Mouse (Mus musculus) megakaryocyte, embryonic 14.5 days (primary cell): ENCODE data around the gene Mia3. TPM values are rescaled to one million over a fixed set of nuclear protein-coding genes. Genes with fewer than 3 reads are reported as not detected.
"Not testable (repeated sequence)": the region's sequence is repeated elsewhere in the genome, so short reads cannot be mapped to it uniquely, and the experiment has no call there.

Experiments
- H3K27me3 ChIP-seq: replicated peaks from 2 replicates; pipeline ENCODE3; 2012; ENCODE audit warnings: inconsistent platforms
- H3K36me3 ChIP-seq: replicated peaks from 2 replicates; pipeline ENCODE3; 2012; ENCODE audit warnings: low read length, inconsistent platforms, mixed read lengths
- H3K4me1 ChIP-seq: 2 replicates; pipeline ENCODE4 v1.6.1; 2012; ENCODE audit warnings: inconsistent platforms
- H3K4me3 ChIP-seq: replicated peaks from 2 replicates; pipeline ENCODE3; 2012; ENCODE audit warnings: moderate library complexity, mild to moderate bottlenecking, inconsistent platforms
- H3K9me3 ChIP-seq: 2 replicates; pipeline ENCODE4 v1.6.1; 2012; ENCODE audit warnings: inconsistent platforms
- FLI1 ChIP-seq: IDR thresholded peaks from 2 replicates; pipeline ENCODE4 v1.6.1; 2012; ENCODE audit warnings: low read length, inconsistent platforms, mixed read lengths
- GATA1 ChIP-seq: IDR thresholded peaks from 3 replicates; pipeline ENCODE4 v1.6.1; 2012; ENCODE audit warnings: mixed read lengths, low read length, inconsistent platforms, borderline replicate concordance
- polyA plus RNA-seq: library from polyadenylated mRNA; stranded (reverse); fragments of >175 nt; gene quantifications from 2 replicates; pipeline ENCODE4 v1.2.3, GENCODE M21; 2012; ENCODE audit warnings: low replicate concordance; ENCODE audit not compliant: insufficient read depth

Mia3 gene
- polyA plus RNA-seq, 1 experiment: 26.1 TPM

GRCm38 (mm10) chr1:183345817-183346195 lies 23.5 kb downstream of the Mia3 start:
- TF ChIP-seq GATA1 (no peak), FLI1 (no peak)
- Histone ChIP-seq H3K36me3 (peaks cover 53% of the 10 kb centered on the region), H3K4me3 (peak overlapping the region; percentile 99)

DNA sequence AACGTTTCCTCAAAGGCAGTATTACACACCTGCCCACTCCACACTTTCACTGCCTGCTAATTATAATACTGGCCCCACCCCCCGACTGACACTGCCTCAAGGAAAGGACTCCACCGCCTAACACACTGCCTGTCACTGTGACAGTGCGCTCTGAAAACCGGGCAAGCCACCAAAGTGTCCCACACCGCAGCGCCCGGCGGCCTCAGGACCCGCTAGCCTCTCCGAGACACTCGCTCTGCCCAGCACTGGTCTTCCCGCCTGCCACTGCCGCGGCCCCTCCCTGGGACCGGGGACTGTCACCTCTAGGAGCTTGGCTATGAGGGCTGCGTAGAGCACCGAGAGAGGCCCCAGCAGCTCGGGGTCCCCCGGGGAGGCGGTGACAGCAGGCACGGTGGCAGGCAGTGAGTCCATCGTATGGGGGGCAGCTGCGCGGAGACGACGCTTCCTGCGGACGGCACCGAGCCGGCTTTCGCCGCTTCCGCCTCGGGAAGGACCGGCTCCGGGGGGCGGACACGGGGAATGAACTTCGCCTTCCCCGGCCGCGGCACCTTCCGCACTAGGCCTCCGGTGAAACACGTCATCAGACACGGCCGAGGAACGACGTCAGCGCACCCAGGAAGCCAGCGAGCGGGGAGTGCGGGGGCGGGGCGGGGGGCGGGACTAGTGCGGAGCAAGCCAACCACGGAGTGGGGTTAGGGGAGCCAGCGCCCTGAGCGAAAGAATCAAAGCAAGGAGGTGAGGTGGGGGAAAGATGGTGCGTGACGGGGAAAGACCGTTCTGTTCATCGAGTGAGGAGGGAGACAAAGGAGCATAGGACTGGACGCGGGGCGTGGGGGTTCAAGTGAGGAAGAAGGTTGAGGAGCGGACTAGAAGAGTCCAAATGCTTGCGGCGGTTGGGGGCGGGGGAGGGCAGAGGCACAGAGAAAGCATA lies 24.2 kb downstream of the Mia3 start:
- Histone ChIP-seq H3K4me1 (peaks cover 49% of the 10 kb centered on the region), H3K27me3 (no peaks in the 10 kb centered on the region), H3K9me3 (no peaks in the 10 kb centered on the region), H3K36me3 (peaks cover 52% of the 10 kb centered on the region), H3K4me3 (peak overlapping the region; percentile 99)
- TF ChIP-seq GATA1 (no peak), FLI1 (no peak)

More at GRCm38 (mm10) chr1:183345817-183346195, 23.5 kb downstream of the Mia3 start:
- H3K27me3 ChIP-seq: no peaks in the 10 kb centered on the region
- H3K9me3 ChIP-seq: no peaks in the 10 kb centered on the region
- H3K4me1 ChIP-seq: peaks cover 52% of the 10 kb centered on the region

GRCm38 (mm10) chr1:183342902-183343301 lies 26.5 kb downstream of the Mia3 start:
- peak overlapping the region; percentile 50 for H3K4me3 ChIP-seq
- H3K9me3 ChIP-seq, H3K27me3 ChIP-seq: not testable (repeated sequence)
- peaks cover 31% of the 10 kb centered on the region for H3K4me1 ChIP-seq
- peaks cover 58% of the 10 kb centered on the region for H3K36me3 ChIP-seq

- peaks cover 10% of the 10 kb centered on the region for H3K4me1 ChIP-seq
- peaks cover 86% of the 10 kb centered on the region for H3K36me3 ChIP-seq
- TF ChIP-seq GATA1: no peak
- no peak for TF ChIP-seq FLI1
- no peaks in the 10 kb centered on the region for H3K27me3 ChIP-seq
- no peak overlapping the region for H3K4me3 ChIP-seq
- H3K9me3 ChIP-seq: no peaks in the 10 kb centered on the region; the same call in 1 of the 2 replicates
Measured at GRCm38 (mm10) chr1:183327171-183327570, 42.2 kb downstream of the Mia3 start.

GRCm38 (mm10) chr1:183324433-183324832 lies 44.9 kb downstream of the Mia3 start:
- Histone ChIP-seq H3K4me3 (no peak overlapping the region), H3K4me1 (peaks cover 35% of the 10 kb centered on the region), H3K36me3 (peaks cover 80% of the 10 kb centered on the region), H3K9me3 (no peaks in the 10 kb centered on the region), H3K27me3 (no peaks in the 10 kb centered on the region)
- no peak for TF ChIP-seq GATA1
- TF ChIP-seq FLI1: no peak

- Histone ChIP-seq H3K4me3 (no peak overlapping the region), H3K36me3 (peaks cover 80% of the 10 kb centered on the region)
- TF ChIP-seq GATA1 (no peak), FLI1 (no peak)
Measured at GRCm38 (mm10) chr1:183323923-183324322, 45.4 kb downstream of the Mia3 start.

DNA sequence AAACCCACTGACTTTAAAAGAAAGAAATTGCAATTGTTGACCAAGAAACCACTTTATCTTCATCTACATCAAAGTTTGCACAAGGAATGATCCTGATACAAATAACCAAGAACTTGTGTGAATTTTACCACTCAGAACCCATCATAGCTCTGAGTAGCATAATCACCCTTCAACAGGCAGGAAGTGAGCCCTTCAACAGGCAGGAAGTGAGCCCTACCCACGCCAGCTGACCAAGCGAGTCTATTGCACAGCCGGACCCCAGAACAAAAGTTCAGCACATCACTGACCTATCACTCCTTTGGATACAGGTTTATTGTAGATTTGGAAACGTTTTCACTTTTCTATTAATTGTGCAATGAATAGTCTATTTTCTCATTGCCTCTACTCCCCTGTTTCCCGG lies 46.9 kb downstream of the Mia3 start:
- H3K4me3 ChIP-seq, H3K27me3 ChIP-seq, H3K9me3 ChIP-seq: not testable (repeated sequence)
- H3K36me3 ChIP-seq: peaks cover 79% of the 10 kb centered on the region
- H3K4me1 ChIP-seq: peaks cover 40% of the 10 kb centered on the region

More at GRCm38 (mm10) chr1:183323923-183324322, 45.4 kb downstream of the Mia3 start:
- H3K9me3 ChIP-seq: no peaks in the 10 kb centered on the region
- peaks cover 40% of the 10 kb centered on the region for H3K4me1 ChIP-seq
- no peaks in the 10 kb centered on the region for H3K27me3 ChIP-seq

DNA sequence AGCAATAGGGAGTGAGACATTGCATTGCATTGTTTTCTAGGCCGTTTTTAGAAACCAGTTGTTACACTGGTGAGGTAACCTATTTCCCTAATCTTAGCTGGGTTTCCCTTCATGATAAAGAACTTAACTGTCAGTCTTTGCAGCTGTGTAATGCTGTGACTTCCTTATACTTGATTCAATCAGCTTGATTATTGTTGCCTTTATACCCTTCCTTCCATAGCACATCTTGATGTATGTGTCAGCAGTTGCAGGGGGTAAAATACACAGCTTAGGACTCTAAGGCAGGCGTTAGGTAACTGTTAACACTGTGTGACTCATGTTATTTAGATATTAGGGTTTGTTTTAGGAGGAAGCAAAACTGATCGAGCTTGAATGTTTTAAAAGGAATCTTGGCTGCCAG lies 48.6 kb downstream of the Mia3 start:
- Histone ChIP-seq H3K4me3 (no peak overlapping the region), H3K4me1 (peaks cover 40% of the 10 kb centered on the region), H3K27me3 (no peaks in the 10 kb centered on the region), H3K9me3 (no peaks in the 10 kb centered on the region), H3K36me3 (peaks cover 80% of the 10 kb centered on the region)
- TF ChIP-seq GATA1: no peak
- TF ChIP-seq FLI1: no peak

DNA sequence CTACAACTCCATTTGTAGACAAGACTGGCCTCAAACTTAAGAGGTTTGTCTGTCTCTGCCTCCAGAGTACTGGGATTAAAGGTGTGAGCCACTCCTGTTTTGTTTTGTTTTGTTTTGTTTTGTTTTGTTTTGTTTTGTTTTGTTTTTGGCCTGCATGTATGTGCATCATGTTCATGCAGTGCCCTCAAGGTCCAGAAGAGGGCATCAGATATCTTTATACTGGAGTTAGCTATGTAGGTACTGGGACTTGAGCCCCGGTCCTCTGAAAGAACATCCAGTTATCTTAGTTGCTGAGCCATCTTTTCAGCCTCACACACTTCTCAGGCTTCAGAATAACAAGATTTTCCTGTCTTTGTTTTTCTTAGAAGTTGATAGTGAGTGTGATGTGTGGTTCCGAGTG lies 53.6 kb downstream of the Mia3 start:
- Histone ChIP-seq H3K4me3 (no peak overlapping the region), H3K36me3 (peaks cover 90% of the 10 kb centered on the region), H3K9me3 (no peaks in the 10 kb centered on the region), H3K27me3 (no peaks in the 10 kb centered on the region), H3K4me1 (peaks cover 31% of the 10 kb centered on the region)
- TF ChIP-seq GATA1 (no peak), FLI1 (no peak)

GRCm38 (mm10) chr1:183312076-183312475 lies 57.3 kb downstream of the Mia3 start:
- Histone ChIP-seq H3K27me3 (no peaks in the 10 kb centered on the region), H3K36me3 (peaks cover 85% of the 10 kb centered on the region), H3K4me1 (peaks cover 15% of the 10 kb centered on the region), H3K9me3 (no peaks in the 10 kb centered on the region), H3K4me3 (no peak overlapping the region)
- TF ChIP-seq FLI1: no peak
- no peak for TF ChIP-seq GATA1

- not testable (repeated sequence) for H3K9me3 ChIP-seq, H3K27me3 ChIP-seq, H3K4me3 ChIP-seq
- peaks cover 19% of the 10 kb centered on the region for H3K4me1 ChIP-seq
- peaks cover 74% of the 10 kb centered on the region for H3K36me3 ChIP-seq
Measured at GRCm38 (mm10) chr1:183309601-183310000, 59.8 kb downstream of the Mia3 start.
